Mouse (Mus musculus) cerebral cortex, adult 2 months (tissue): Measurements from ENCODE around the gene Sh3rf1.

Experiments
- WGBS: fragments of 180-500 bp; shearing (Covaris S2); methylation state at CpG from one replicate; pipeline ENCODE4 v1.1.7; 2018; 5-methylcytosine and 5-hydroxymethylcytosine counted together

The Sh3rf1 gene

GRCm38 (mm10) chr8:61374059-61374755 is 150.5 kb downstream of the Sh3rf1 start:
- whole genome bisulfite sequencing, result 80% methylated on average over 16 of the region's 16 CpGs

- WGBS, result 95% methylated on average over 7 of the region's 7 CpGs
Observed at GRCm38 (mm10) chr8:61375205-61375604, 151.5 kb downstream of the Sh3rf1 start.

- 59% methylated on average over 11 of the region's 11 CpGs for WGBS
Observed at GRCm38 (mm10) chr8:61378847-61379698, 155.4 kb downstream of the Sh3rf1 start.

- WGBS, result 83% methylated on average over 9 of the region's 9 CpGs
Observed at GRCm38 (mm10) chr8:61384536-61384935, 160.9 kb downstream of the Sh3rf1 start.

- WGBS, result 67% methylated on average over 11 of the region's 11 CpGs
Observed at GRCm38 (mm10) chr8:61385502-61386191, 162.0 kb downstream of the Sh3rf1 start.

GRCm38 (mm10) chr8:61386645-61387044 is 163.0 kb downstream of the Sh3rf1 start:
- WGBS, result 51% methylated on average over 7 of the region's 7 CpGs

GRCm38 (mm10) chr8:61387501-61387963 is 163.9 kb downstream of the Sh3rf1 start:
- 54% methylated on average over 6 of the region's 6 CpGs for WGBS

GRCm38 (mm10) chr8:61388341-61388740 is 164.7 kb downstream of the Sh3rf1 start:
- 83% methylated on average over 9 of the region's 9 CpGs for WGBS

GRCm38 (mm10) chr8:61390307-61391057 is 166.8 kb downstream of the Sh3rf1 start:
- WGBS, result 76% methylated on average over 18 of the region's 18 CpGs

- WGBS, result 77% methylated on average over 13 of the region's 13 CpGs
Observed at GRCm38 (mm10) chr8:61391058-61391434, 167.4 kb downstream of the Sh3rf1 start.

- 87% methylated on average over 2 of the region's 2 CpGs for WGBS
Observed at GRCm38 (mm10) chr8:61397139-61397538, 173.5 kb downstream of the Sh3rf1 start.

- 73% methylated on average over 7 of the region's 7 CpGs for WGBS
Observed at GRCm38 (mm10) chr8:61397755-61398154, 174.1 kb downstream of the Sh3rf1 start.

GRCm38 (mm10) chr8:61402861-61403260 is 179.2 kb downstream of the Sh3rf1 start:
- WGBS, result 94% methylated on average over 7 of the region's 7 CpGs

GRCm38 (mm10) chr8:61403266-61404177 is 179.8 kb downstream of the Sh3rf1 start:
- 41% methylated on average over 6 of the region's 6 CpGs for WGBS

- 72% methylated on average over 3 of the region's 3 CpGs for WGBS
Observed at GRCm38 (mm10) chr8:61404178-61404560, 180.5 kb downstream of the Sh3rf1 start.

- WGBS, result 78% methylated on average over 4 of the region's 4 CpGs
Observed at GRCm38 (mm10) chr8:61409081-61409480, 185.4 kb downstream of the Sh3rf1 start.

- 85% methylated on average over 5 of the region's 5 CpGs for WGBS
Observed at GRCm38 (mm10) chr8:61409712-61410111, 186.0 kb downstream of the Sh3rf1 start.

- 98% methylated on average over 3 of the region's 3 CpGs for WGBS
Observed at GRCm38 (mm10) chr8:61419521-61419920, 195.8 kb downstream of the Sh3rf1 start.

- 44% methylated on average over 6 of the region's 6 CpGs for WGBS
Observed at GRCm38 (mm10) chr8:61420166-61420565, 196.5 kb downstream of the Sh3rf1 start.

- WGBS, result 38% methylated on average over 11 of the region's 11 CpGs
Observed at GRCm38 (mm10) chr8:61421606-61422005, 197.9 kb downstream of the Sh3rf1 start.
